Mouse (Mus musculus) ZHBTc4 (cell line): Measurements from ENCODE around the gene Lrfn1.

Experiments
- DNase-seq: peaks from one replicate; pipeline ENCODE4 v3.0.0-alpha.2; 2011; ENCODE audit warnings: low read depth, low spot score

The Lrfn1 gene

DNA sequence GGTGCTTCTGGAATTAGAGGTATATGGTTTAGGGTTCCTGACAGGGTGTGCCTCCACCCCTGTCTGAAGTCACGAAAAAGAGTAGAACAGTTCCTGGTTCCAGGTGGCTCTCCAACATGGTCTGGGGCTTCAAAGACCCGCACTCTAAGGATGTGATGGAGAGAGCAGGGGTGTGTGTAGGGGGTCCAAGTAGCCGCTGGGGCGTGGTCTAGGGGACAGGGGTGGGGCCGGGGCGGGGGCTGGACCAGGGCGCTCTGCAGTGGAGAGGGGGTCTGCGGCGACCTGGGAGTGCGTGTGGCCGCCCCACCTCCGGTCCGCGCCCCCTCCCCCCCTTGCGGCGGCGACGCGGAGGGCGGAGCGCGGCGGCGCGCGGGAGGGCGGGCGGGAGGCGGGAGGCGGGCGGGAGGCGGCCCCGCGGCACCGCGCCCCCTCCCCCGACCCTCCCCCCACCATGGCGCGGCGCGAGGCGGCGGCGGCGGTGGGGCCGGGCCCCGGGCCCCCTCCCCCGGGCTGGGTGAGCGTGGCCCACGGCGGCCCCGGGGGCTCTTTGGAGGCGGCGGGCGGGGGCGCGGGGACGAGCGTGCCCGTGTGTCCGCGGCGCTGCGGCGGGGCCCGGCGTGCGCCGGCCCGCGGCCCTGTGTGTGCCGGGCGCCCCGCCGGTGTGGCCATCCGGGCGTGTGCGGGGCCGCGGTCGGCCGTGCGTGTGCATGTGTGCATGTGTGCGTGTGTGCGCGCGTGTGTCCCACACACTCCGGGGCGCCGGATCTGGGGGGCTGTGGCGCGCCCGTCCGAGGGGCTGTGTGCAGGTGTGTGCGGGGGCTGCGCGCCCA lies at the start of gene Lrfn1:
TSS of gene Lrfn1 (plus strand) at position 450 of the 830 bp plus-strand sequence.
- DNase-seq = peak; percentile 54

GRCm38 (mm10) chr7:28410841-28411475 lies 40.8 kb upstream of the Lrfn1 start:
- no peak for DNase-seq

DNA sequence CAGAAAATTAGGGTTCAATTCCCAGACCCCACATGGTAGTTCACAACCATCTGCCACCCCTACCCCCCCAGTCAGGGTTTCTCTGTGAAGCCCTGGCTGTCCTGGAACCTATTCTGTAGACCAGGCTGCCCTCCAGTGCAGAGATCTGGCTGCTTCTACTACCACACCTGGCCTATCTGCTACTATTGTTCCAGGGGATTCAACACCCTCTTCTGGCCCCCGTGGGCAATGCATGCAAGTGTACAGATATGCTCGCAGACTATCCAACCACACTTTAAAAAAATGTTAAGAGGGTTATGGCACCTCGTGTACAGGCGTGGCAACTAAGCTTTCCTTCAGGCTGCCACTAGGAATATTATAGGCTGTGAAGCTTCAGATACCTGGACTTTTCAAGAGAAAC lies 39.0 kb upstream of the Lrfn1 start:
- peak; percentile 44 for DNase-seq

DNA sequence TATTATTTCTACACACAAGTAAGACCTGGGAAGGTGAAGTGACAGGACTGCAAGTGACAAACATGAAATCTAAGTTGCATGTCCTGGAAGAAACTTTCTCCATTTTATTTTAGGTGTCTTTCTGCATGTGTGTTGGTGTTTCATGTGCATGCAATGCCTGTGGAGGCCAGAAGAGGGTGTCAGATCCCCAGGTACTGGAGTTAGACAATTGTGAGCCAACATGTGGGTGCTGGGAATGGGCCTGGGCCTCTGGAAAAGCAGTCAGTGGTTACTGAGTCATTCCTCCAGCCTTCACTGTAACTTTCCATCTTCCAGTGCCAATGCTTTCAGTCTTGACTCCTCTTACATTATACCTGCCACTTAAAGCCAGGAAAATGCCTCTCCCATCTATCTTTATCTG lies 34.4 kb upstream of the Lrfn1 start:
- peak; percentile 62 for DNase-seq

- DNase-seq = peak; percentile 96
Measured at GRCm38 (mm10) chr7:28418096-28418670, 33.6 kb upstream of the Lrfn1 start.

- no peak for DNase-seq
Measured at GRCm38 (mm10) chr7:28419416-28419815, 32.4 kb upstream of the Lrfn1 start.

DNA sequence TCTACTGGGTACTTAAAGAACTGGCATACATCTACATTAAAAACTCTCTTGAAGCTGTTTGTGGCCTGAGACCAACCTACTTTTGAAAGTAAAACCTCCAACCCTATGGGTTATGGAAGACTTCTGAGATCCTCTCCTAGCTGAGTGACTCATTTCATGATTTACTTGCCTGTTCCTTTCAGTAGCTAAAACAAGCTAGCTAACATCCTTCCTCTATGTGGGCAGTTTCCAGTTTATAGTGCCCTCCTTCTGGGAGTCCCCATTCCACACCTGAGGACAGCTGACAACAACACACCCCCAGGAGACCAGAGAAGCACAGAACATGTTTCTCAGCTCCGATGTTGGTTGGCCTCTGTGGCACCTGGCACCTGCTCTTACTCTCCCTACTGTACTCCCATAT lies 28.8 kb upstream of the Lrfn1 start:
- no peak for DNase-seq

GRCm38 (mm10) chr7:28427738-28428137 lies 24.0 kb upstream of the Lrfn1 start:
- no peak for DNase-seq

GRCm38 (mm10) chr7:28430512-28430911 lies 21.3 kb upstream of the Lrfn1 start:
- DNase-seq = no peak

DNA sequence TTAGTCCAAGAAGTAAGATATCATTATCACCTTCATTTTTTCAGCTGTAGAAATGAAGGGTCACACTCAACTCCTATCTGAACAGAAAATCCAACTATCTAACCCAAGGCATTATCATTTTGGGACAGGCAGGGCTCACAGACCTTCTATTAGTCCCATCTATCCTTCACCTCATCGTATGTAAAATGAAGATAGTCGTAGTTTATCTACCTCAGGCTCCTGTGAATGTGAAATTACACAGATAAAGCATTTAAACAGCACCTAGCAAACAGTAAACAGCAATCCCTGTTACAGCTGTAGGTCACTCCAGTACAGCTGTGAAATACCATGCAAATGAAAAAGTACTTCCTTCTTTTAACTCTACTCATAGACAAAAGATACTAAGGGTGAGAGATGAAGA lies 19.5 kb upstream of the Lrfn1 start:
- DNase-seq = no peak

DNA sequence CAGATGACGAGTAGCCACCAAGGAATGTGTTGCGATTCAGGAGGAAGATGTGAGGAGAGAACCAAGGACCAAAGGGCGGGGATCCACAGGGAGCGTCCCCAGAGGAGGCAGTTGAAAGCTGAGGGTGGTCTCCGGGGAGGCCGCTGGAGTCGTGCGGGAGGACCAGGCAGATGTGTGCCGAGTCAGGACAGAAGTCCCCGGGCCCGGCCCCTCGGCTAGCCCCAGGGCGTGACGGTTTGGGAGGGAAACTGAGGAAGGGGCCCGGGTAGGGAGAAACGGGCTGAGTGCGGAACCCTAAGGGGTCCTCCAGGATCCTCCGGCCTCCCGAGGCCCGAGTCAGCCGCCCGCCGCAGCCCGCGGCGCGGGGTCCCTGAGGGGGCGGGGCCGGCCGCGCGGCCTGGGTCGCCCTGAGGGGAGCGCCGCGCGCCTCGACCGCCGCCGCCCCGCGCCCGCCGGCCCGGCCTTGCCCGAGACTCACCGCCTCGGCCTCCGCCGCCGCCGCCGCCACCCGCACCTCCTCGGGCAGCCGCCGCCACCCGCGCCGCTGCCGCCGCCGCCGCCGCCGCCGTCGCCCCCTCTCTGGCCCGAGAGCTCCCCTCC lies 16.0 kb upstream of the Lrfn1 start:
- DNase-seq = no peak

DNA sequence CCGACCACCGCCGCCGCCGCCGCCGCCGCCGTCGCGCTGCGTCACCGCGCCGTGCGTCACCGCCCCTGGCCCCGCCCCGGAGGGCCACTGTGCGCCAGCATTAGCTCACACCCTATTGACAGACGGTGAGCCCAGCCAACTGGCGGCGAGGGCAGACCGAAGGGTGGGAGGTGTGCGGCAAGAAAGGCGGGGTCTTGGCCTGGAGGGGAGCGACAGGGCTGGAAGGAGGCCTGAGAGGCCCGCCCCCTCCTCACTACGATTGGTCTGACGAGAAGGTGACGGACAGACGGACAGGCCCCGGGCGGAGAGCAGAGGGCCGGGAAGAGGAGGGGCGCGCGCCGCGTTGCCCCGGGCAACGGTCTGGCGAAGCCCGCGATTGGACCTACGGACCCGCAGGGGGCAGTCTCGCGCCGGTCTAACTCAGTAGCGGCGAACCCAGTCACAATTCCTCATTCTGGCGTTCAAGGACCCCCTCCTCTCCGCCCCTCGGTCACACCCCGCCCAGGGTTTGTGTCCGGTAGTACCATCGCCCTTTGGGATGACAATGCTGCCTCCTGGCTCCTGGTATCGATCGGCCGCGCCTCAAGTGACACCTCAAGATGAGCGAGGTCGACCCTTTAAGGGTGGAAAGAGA lies 15.4 kb upstream of the Lrfn1 start:
- DNase-seq = peak; percentile 100

DNA sequence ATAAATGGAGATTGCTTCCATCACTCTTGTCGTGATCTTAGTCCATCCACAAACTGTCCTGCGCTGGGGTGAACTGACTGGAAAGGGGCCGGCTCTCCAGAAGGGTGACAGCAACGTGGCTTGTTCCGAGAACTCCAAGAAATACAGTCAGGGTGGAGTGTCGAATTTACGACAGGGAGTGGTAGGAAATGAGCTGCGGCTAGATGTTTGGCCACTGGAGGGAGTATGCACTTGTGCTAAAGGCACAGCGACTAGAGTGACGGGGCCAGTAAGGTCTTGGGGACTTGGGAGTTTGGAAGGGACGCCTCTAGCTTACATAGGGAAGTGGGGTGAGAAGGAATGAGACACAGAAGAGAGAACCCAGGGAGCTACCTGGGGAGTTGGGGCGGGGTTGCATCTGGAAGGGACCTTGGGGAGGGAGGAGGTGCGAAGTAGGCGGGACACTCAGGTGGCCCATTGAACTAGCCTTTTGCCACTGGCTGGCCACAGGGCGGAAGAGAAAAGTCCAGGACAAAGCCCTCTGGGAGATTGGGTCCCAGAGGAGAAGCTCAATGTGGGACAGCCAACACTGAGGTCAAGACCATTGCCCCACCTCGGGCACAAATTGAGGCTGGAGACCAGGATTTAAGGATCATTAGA lies 14.7 kb upstream of the Lrfn1 start, which contains the start of gene Gmfg:
TSS of gene Gmfg (plus strand) at position 516 of the 639 bp plus-strand sequence.
- peak; percentile 95 for DNase-seq

- no peak for DNase-seq
Measured at GRCm38 (mm10) chr7:28437964-28438363, 13.8 kb upstream of the Lrfn1 start.

- DNase-seq = no peak
Measured at GRCm38 (mm10) chr7:28438771-28439170, 13.0 kb upstream of the Lrfn1 start.

GRCm38 (mm10) chr7:28440739-28441138 lies 11.0 kb upstream of the Lrfn1 start:
- peak; percentile 84 for DNase-seq

GRCm38 (mm10) chr7:28441776-28442485 lies 9.8 kb upstream of the Lrfn1 start:
- DNase-seq = no peak

GRCm38 (mm10) chr7:28442688-28443087 lies 9.1 kb upstream of the Lrfn1 start:
- no peak for DNase-seq

DNA sequence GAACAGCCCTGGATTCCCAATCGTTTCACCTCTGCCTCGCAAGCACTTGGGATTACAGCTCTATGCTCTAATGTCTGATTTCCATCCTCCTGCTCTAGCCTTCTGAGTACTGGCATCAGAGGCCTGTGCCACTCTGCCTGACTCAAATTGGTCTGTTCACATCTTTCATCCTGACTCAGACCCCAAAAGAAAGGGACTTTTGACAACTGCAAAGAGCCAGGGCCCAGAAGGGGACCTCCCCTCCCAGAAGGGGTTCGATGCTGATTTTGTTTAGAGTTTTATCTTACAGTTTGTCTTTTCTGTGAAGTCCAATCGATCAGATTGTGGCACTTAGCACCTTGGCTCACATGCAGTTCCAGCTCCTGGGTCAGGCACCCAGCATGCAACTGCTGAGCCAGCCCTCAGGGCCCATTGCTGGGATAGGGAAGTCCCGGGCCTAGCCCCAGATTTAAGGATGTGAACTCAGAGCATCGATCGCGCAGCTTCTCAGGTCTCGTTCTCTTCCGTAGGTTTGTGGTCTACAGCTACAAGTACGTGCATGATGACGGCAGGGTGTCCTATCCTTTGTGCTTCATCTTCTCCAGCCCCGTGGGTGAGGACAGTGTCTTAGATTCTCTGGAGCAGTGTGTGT lies 7.3 kb upstream of the Lrfn1 start:
- no peak for DNase-seq

DNA sequence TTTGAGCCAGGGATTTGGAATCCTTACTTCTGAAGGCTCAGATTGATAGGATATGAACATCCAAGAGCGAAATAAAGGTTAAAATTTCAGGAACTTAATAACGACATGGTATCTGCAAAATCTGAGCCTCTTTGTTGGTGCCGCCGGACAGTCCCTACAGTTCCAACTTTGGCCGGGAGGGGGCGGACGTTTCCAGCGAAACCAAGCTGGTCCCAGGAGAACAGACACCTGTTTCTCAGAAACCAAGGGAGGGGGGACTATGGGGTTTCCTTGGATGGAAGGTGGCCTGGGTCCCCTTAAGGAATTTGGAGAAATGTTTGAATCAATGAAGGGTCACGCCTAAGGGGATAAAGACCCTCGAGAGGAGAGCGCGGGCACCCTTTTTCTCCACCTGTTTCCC lies 5.3 kb upstream of the Lrfn1 start:
- peak; percentile 77 for DNase-seq
